Mouse (Mus musculus) MEL (cell line): Measurements from ENCODE around the gene Cmtm7. TPM values are rescaled to one million over a fixed set of nuclear protein-coding genes. Genes with fewer than 3 reads are reported as not detected.

Experiments used
- DNase-seq: peaks from one replicate; pipeline ENCODE4 v3.0.0; 2011; ENCODE audit warnings: low read depth, low spot score
- H3K27ac ChIP-seq: 2 replicates; pipeline ENCODE4 v1.5.1; 2012; ENCODE audit warnings: low read depth, mild to moderate bottlenecking, control low read depth, low read length, moderate library complexity; ENCODE audit not compliant: control insufficient read depth
- H3K27me3 ChIP-seq, 2 experiments: fragments of 150-350 bp in 1 of 2; sonication (generic) in 1 of 2; 2 replicates each; pipeline ENCODE4 v1.6.1; 2012; ENCODE audit warnings: low read length in 2 of 2, mild to moderate bottlenecking in 2 of 2, improper control_type of control experiment in 1 of 2, moderate library complexity in 1 of 2; ENCODE audit not compliant: insufficient read depth in 2 of 2, control insufficient read depth in 1 of 2
- H3K36me3 ChIP-seq, 2 experiments: 2 replicates each; pipeline ENCODE4 v1.6.1; 2012 to 2014; ENCODE audit warnings: low read length in 2 of 2, improper control_type of control experiment in 1 of 2, inconsistent platforms in 1 of 2, mild to moderate bottlenecking in 1 of 2; ENCODE audit not compliant: insufficient read depth in 2 of 2, control insufficient read depth in 1 of 2
- H3K4me1 ChIP-seq, 2 experiments: fragments of 150-350 bp in 1 of 2; sonication (generic) in 1 of 2; 2 replicates each; pipeline ENCODE4 v1.6.1; 2012; ENCODE audit warnings: low read length in 2 of 2, improper control_type of control experiment in 1 of 2, mild to moderate bottlenecking in 1 of 2; ENCODE audit not compliant: insufficient read depth in 2 of 2, control insufficient read depth in 1 of 2
- H3K4me3 ChIP-seq, 2 experiments: fragments of 150-350 bp in 1 of 2; sonication (generic) in 1 of 2; 2 replicates each; pipeline ENCODE4 v1.5.1; 2012; ENCODE audit warnings: low read depth in 2 of 2, low read length in 2 of 2, mild to moderate bottlenecking in 2 of 2, moderate library complexity in 2 of 2, control low read depth in 1 of 2, improper control_type of control experiment in 1 of 2; ENCODE audit not compliant: control insufficient read depth in 1 of 2, insufficient read depth in 1 of 2
- H3K79me2 ChIP-seq: 2 replicates; pipeline ENCODE4 v1.6.1; 2012; ENCODE audit warnings: mild to moderate bottlenecking, low read length, moderate library complexity; ENCODE audit not compliant: control insufficient read depth, poor library complexity, insufficient read depth
- H3K9ac ChIP-seq: 2 replicates; pipeline ENCODE4 v1.6.1; 2012; ENCODE audit warnings: low read depth, mild to moderate bottlenecking, control low read depth, low read length, moderate library complexity; ENCODE audit not compliant: control insufficient read depth, poor library complexity, severe bottlenecking
- H3K9me3 ChIP-seq: fragments of 150-350 bp; sonication (generic); replicated peaks from 2 replicates; pipeline ENCODE4 v1.6.1; 2012; ENCODE audit warnings: mild to moderate bottlenecking, low read length, improper control_type of control experiment, moderate library complexity; ENCODE audit not compliant: insufficient read depth
- CHD1 ChIP-seq: IDR thresholded peaks from 2 replicates; pipeline ENCODE4 v1.6.1; 2012; ENCODE audit warnings: low read depth, mild to moderate bottlenecking, inconsistent platforms, low read length, improper control_type of control experiment
- CHD2 ChIP-seq: IDR thresholded peaks from 2 replicates; pipeline ENCODE4 v1.6.1; 2011; ENCODE audit warnings: low read length, improper control_type of control experiment
- CTCF ChIP-seq, 3 experiments: IDR thresholded peaks in 2 of 3; conservative IDR thresholded peaks in 1 of 3; 2 replicates each; pipeline ENCODE4 v1.5.1; 2011 to 2012; ENCODE audit warnings: low read length in 3 of 3, low read depth in 2 of 3, mild to moderate bottlenecking in 2 of 3, improper control_type of control experiment in 1 of 3, inconsistent platforms in 1 of 3, mixed read lengths in 1 of 3, moderate library complexity in 1 of 3; ENCODE audit not compliant: control insufficient read depth in 1 of 3, insufficient read depth in 1 of 3, poor library complexity in 1 of 3, severe bottlenecking in 1 of 3
- E2F4 ChIP-seq: IDR thresholded peaks from 2 replicates; pipeline ENCODE4 v1.6.1; 2011; ENCODE audit warnings: low read depth, low read length, improper control_type of control experiment, borderline replicate concordance
- ELF1 ChIP-seq: IDR thresholded peaks from 2 replicates; pipeline ENCODE4 v1.6.1; 2014; ENCODE audit warnings: low read depth, mild to moderate bottlenecking, inconsistent platforms, low read length, improper control_type of control experiment, moderate library complexity
- EP300 ChIP-seq, 2 experiments: IDR thresholded peaks; 2 replicates each; pipeline ENCODE4 v1.6.1; 2011; ENCODE audit warnings: improper control_type of control experiment in 2 of 2, low read length in 2 of 2, low read depth in 1 of 2, mild to moderate bottlenecking in 1 of 2
- ETS1 ChIP-seq: IDR thresholded peaks from 2 replicates; pipeline ENCODE4 v1.6.1; 2012; ENCODE audit warnings: low read depth, mild to moderate bottlenecking, inconsistent platforms, low read length, improper control_type of control experiment, moderate library complexity
- GATA1 ChIP-seq: IDR thresholded peaks from 2 replicates; pipeline ENCODE4 v1.6.1; 2011; ENCODE audit warnings: low read depth, low read length, improper control_type of control experiment
- JUND ChIP-seq: IDR thresholded peaks from 2 replicates; pipeline ENCODE4 v1.6.1; 2011; ENCODE audit warnings: low read depth, mild to moderate bottlenecking, improper control_type of control experiment, low read length
- MAZ ChIP-seq: IDR thresholded peaks from 2 replicates; pipeline ENCODE4 v1.6.1; 2012; ENCODE audit warnings: low read depth, mild to moderate bottlenecking, inconsistent platforms, low read length, improper control_type of control experiment
- MEF2A ChIP-seq: IDR thresholded peaks from 2 replicates; pipeline ENCODE4 v1.6.1; 2014; ENCODE audit warnings: low read depth, mild to moderate bottlenecking, inconsistent platforms, low read length, improper control_type of control experiment; ENCODE audit not compliant: poor library complexity, insufficient replicate concordance, severe bottlenecking; ENCODE audit errors: extremely low read depth
- MXI1 ChIP-seq: IDR thresholded peaks from 2 replicates; pipeline ENCODE4 v1.6.1; 2011; ENCODE audit warnings: mild to moderate bottlenecking, low read depth, low read length, improper control_type of control experiment
- MYC ChIP-seq: IDR thresholded peaks from 2 replicates; pipeline ENCODE4 v1.6.1; 2011; ENCODE audit warnings: low read depth, mild to moderate bottlenecking, low read length, improper control_type of control experiment, moderate library complexity
- POLR2A ChIP-seq, 2 experiments: IDR thresholded peaks; 2 replicates each; pipeline ENCODE4 v1.6.1; 2011 to 2012; ENCODE audit warnings: low read length in 2 of 2, mild to moderate bottlenecking in 2 of 2, control low read depth in 1 of 2, improper control_type of control experiment in 1 of 2, low read depth in 1 of 2, moderate library complexity in 1 of 2; ENCODE audit not compliant: control insufficient read depth in 1 of 2, insufficient read depth in 1 of 2, poor library complexity in 1 of 2
- POLR2AphosphoS2 ChIP-seq: IDR thresholded peaks from 2 replicates; pipeline ENCODE4 v1.6.1; 2011; ENCODE audit warnings: low read length, improper control_type of control experiment
- RCOR1 ChIP-seq: IDR thresholded peaks from 2 replicates; pipeline ENCODE4 v1.6.1; 2012; ENCODE audit warnings: low read depth, mild to moderate bottlenecking, inconsistent platforms, low read length, improper control_type of control experiment
- SMC3 ChIP-seq: IDR thresholded peaks from 2 replicates; pipeline ENCODE4 v1.6.1; 2011; ENCODE audit warnings: low read depth, low read length, improper control_type of control experiment
- TAL1 ChIP-seq: IDR thresholded peaks from 2 replicates; pipeline ENCODE4 v1.6.1; 2012; ENCODE audit warnings: mild to moderate bottlenecking, inconsistent platforms, low read length, moderate library complexity, mixed read lengths
- TBP ChIP-seq: IDR thresholded peaks from 2 replicates; pipeline ENCODE4 v1.8.0; 2011; ENCODE audit warnings: low read depth, low read length, improper control_type of control experiment
- TCF12 ChIP-seq: IDR thresholded peaks from 2 replicates; pipeline ENCODE4 v1.6.1; 2014; ENCODE audit warnings: low read depth, mild to moderate bottlenecking, inconsistent platforms, low read length, improper control_type of control experiment, moderate library complexity
- USF1 ChIP-seq: IDR thresholded peaks from 2 replicates; pipeline ENCODE4 v1.6.1; 2014; ENCODE audit warnings: low read depth, mild to moderate bottlenecking, inconsistent platforms, low read length, improper control_type of control experiment, moderate library complexity
- ZKSCAN1 ChIP-seq: IDR thresholded peaks from 2 replicates; pipeline ENCODE4 v1.6.1; 2012; ENCODE audit warnings: low read depth, mild to moderate bottlenecking, inconsistent platforms, low read length, improper control_type of control experiment, moderate library complexity
- polyA plus RNA-seq, 2 experiments: library from polyadenylated mRNA; stranded (reverse) in 1 of 2; unstranded in 1 of 2; fragments of >175 nt in 1 of 2; fragments of >200 nt in 1 of 2; gene quantifications; 2 replicates each; pipeline versions ENCODE4 v1.2.1 to v1.2.4; 2012; ENCODE audit warnings: low replicate concordance in 2 of 2, low read depth in 1 of 2; ENCODE audit not compliant: insufficient read length in 2 of 2, insufficient read depth in 1 of 2, missing spikeins in 1 of 2
- total RNA-seq: library from RNA; depleted of rRNA; stranded (reverse); fragments of 300-350 nt; gene quantifications from 2 replicates; pipeline ENCODE4 v1.2.3, GENCODE M21; 2012

Cmtm7 gene
- total and polyA plus RNA-seq, 3 experiments, result 290 to 545 TPM; not detected in 1

- no peak for TF ChIP-seq SMC3
- no peak for TF ChIP-seq JUND
- no peak; the same call in 1 of the 2 replicates for TF ChIP-seq MYC
- no peak for TF ChIP-seq MEF2A
- TF ChIP-seq POLR2AphosphoS2, result peak; percentile 74
- peak; percentile 82 for TF ChIP-seq TBP
- no peak for TF ChIP-seq ZKSCAN1
- TF ChIP-seq ETS1, result peak; percentile 30; the same call in 1 of the 2 replicates
- 0 out of 2 replicates have a peak, but pooled peaks have one; percentile 2 for TF ChIP-seq USF1
Observed at GRCm38 (mm10) chr9:114780746-114781525, 720 bp downstream of the Cmtm7 start (continued).

- Histone ChIP-seq H3K36me3 (peaks cover 8 to 51% of the 10 kb centered on the region in 2 experiments), H3K9ac (peak overlapping the region; percentile 97), H3K4me3 (peak overlapping the region; percentile 83 to 91), H3K79me2 (peaks cover 64% of the 10 kb centered on the region), H3K27ac (peak overlapping the region; percentile 95), H3K4me1 (peaks cover 19 to 38% of the 10 kb centered on the region in 2 experiments), H3K27me3 (no peaks in the 10 kb centered on the region), H3K9me3 (no peaks in the 10 kb centered on the region)
- DNase-seq, result peak; percentile 69
- TF ChIP-seq TAL1 (0 out of 2 replicates have a peak, but pooled peaks have one; percentile 9), RCOR1 (no peak), CTCF (IDR thresholded peaks at IDR 0.05 in 2 of 3, conservative IDR thresholded peaks at IDR 0.05 in 1 of 3; ENCODE audit: control insufficient read depth in 1 of 3, insufficient read depth in 1 of 3, low read depth in 2 of 3, low read length in 3 of 3, poor library complexity in 1 of 3, severe bottlenecking in 1 of 3) (no peak), POLR2A (IDR thresholded peaks at IDR 0.05; ENCODE audit: control insufficient read depth in 1 of 2, insufficient read depth in 1 of 2, low read depth in 1 of 2, low read length in 2 of 2, poor library complexity in 1 of 2) (peak in 1 of 2 experiments; percentile 58; a peak in 2 of 4 replicates), TBP (peak; percentile 56), MAZ (peak; percentile 86; the same call in 1 of the 2 replicates), CHD2 (no peak), POLR2AphosphoS2 (peak; percentile 16; the same call in 1 of the 2 replicates), TCF12 (peak; percentile 58; the same call in 1 of the 2 replicates), GATA1 (0 out of 2 replicates have a peak, but pooled peaks have one; percentile 44), CHD1 (peak; percentile 8; the same call in 1 of the 2 replicates), ELF1 (no peak), EP300 (IDR thresholded peaks at IDR 0.05; ENCODE audit: low read depth in 1 of 2, low read length in 2 of 2) (peak in 1 of 2 experiments; percentile 63; a peak in 2 of 4 replicates), SMC3 (no peak), ETS1 (peak; percentile 24; the same call in 1 of the 2 replicates), MXI1 (no peak), E2F4 (no peak)
Observed at GRCm38 (mm10) chr9:114779984-114780745, 1.5 kb downstream of the Cmtm7 start.
